Mouse (Mus musculus): ENCODE measurements around the gene Irf2bpl.

GRCm38 (mm10) chr12:86876981-86877380 lies 7.6 kb downstream of the Irf2bpl start:
- TF ChIP-seq POLR2AphosphoS2 (IDR thresholded peaks at IDR 0.05; ENCODE audit: insufficient read length, low read depth): no peak
- TF ChIP-seq MYOD1 (IDR thresholded peaks at IDR 0.05; ENCODE audit: control insufficient read depth in 1 of 3, insufficient read length in 2 of 3, low read depth in 2 of 3): no peak
- no peak for TF ChIP-seq POLR2A (IDR thresholded peaks at IDR 0.05; ENCODE audit: insufficient read length, low read depth)
- TF ChIP-seq MAX (IDR thresholded peaks at IDR 0.05; ENCODE audit: low read depth): no peak
- TF ChIP-seq E2F4 (IDR thresholded peaks at IDR 0.05; ENCODE audit: insufficient read depth): no peak
- TF ChIP-seq USF1 (IDR thresholded peaks at IDR 0.05; ENCODE audit: low read depth): no peak
- no peak for TF ChIP-seq MYOG (IDR thresholded peaks at IDR 0.05; ENCODE audit: control insufficient read depth in 1 of 3, insufficient read depth in 1 of 3, insufficient read length in 2 of 3, low read depth in 2 of 3)
- no peak for TF ChIP-seq TCF12 (IDR thresholded peaks at IDR 0.05; ENCODE audit: insufficient read depth, poor library complexity, severe bottlenecking)
- TF ChIP-seq SRF (IDR thresholded peaks at IDR 0.05; ENCODE audit: control insufficient read depth, insufficient read length, low read depth): no peak

All from myocyte (in vitro differentiated cells).